Mouse (Mus musculus): Measurements from ENCODE around the gene Ppp2r3a.

The Ppp2r3a gene

GRCm38 (mm10) chr9:101250981-101251643 lies 483 bp downstream of the Ppp2r3a start:
- CTCF ChIA-PET, result no interaction called here

- CTCF ChIA-PET, result no interaction called here
These were observed 1.1 kb downstream of the Ppp2r3a start for GRCm38 (mm10) chr9:101250486-101250885.

- CTCF ChIA-PET, result interaction anchor here (0.6 to 0.7 kb wide), 2 partner anchors 219 to 336 kb away, joined by 3 to 8 read pairs; no protein-coding TSS in a partner anchor
These were observed 2.0 kb downstream of the Ppp2r3a start for GRCm38 (mm10) chr9:101249626-101250025.

GRCm38 (mm10) chr9:101247541-101247940 lies 4.1 kb downstream of the Ppp2r3a start:
- CTCF ChIA-PET, result no interaction called here

GRCm38 (mm10) chr9:101245493-101245892 lies 6.1 kb downstream of the Ppp2r3a start:
- CTCF ChIA-PET, result no interaction called here

GRCm38 (mm10) chr9:101243711-101244110 lies 7.9 kb downstream of the Ppp2r3a start:
- CTCF ChIA-PET, result no interaction called here

GRCm38 (mm10) chr9:101240161-101240560 lies 11.4 kb downstream of the Ppp2r3a start:
- CTCF ChIA-PET, result no interaction called here

- CTCF ChIA-PET, result no interaction called here
These were observed 15.8 kb downstream of the Ppp2r3a start for GRCm38 (mm10) chr9:101235786-101236185.

GRCm38 (mm10) chr9:101232034-101232433 lies 19.6 kb downstream of the Ppp2r3a start:
- CTCF ChIA-PET, result interaction anchor here (0.7 kb wide), 1 partner anchor 126 kb away, joined by 3 read pairs; no protein-coding TSS in a partner anchor

GRCm38 (mm10) chr9:101230028-101230427 lies 21.6 kb downstream of the Ppp2r3a start:
- CTCF ChIA-PET, result no interaction called here

- CTCF ChIA-PET, result no interaction called here
These were observed 22.7 kb downstream of the Ppp2r3a start for GRCm38 (mm10) chr9:101228892-101229291.

GRCm38 (mm10) chr9:101207984-101208383 lies 43.6 kb downstream of the Ppp2r3a start:
- CTCF ChIA-PET, result no interaction called here

- CTCF ChIA-PET, result no interaction called here
These were observed 45.1 kb downstream of the Ppp2r3a start for GRCm38 (mm10) chr9:101206516-101206915.

GRCm38 (mm10) chr9:101205216-101205615 lies 46.4 kb downstream of the Ppp2r3a start:
- CTCF ChIA-PET, result interaction anchor here (0.7 kb wide), 1 partner anchor 18 kb away, joined by 3 read pairs; no protein-coding TSS in a partner anchor

GRCm38 (mm10) chr9:101204059-101204458 lies 47.5 kb downstream of the Ppp2r3a start:
- CTCF ChIA-PET, result no interaction called here

GRCm38 (mm10) chr9:101200627-101201026 lies 51.0 kb downstream of the Ppp2r3a start:
- CTCF ChIA-PET, result no interaction called here

GRCm38 (mm10) chr9:101198804-101199203 lies 52.8 kb downstream of the Ppp2r3a start:
- CTCF ChIA-PET, result interaction anchor here (0.7 kb wide), 1 partner anchor 123 kb away, joined by 6 read pairs; no protein-coding TSS in a partner anchor

GRCm38 (mm10) chr9:101198261-101198660 lies 53.3 kb downstream of the Ppp2r3a start:
- CTCF ChIA-PET, result interaction anchor here (0.7 kb wide), 1 partner anchor 122 kb away, joined by 6 read pairs; no protein-coding TSS in a partner anchor

GRCm38 (mm10) chr9:101181962-101182701 lies 69.5 kb downstream of the Ppp2r3a start:
- CTCF ChIA-PET, result no interaction called here

- CTCF ChIA-PET, result no interaction called here
These were observed 70.3 kb downstream of the Ppp2r3a start for GRCm38 (mm10) chr9:101181291-101181690.

GRCm38 (mm10) chr9:101180234-101180633 lies 71.4 kb downstream of the Ppp2r3a start:
- CTCF ChIA-PET, result no interaction called here

GRCm38 (mm10) chr9:101160627-101161026 lies 91.0 kb downstream of the Ppp2r3a start:
- CTCF ChIA-PET, result no interaction called here

GRCm38 (mm10) chr9:101160092-101160491 lies 91.5 kb downstream of the Ppp2r3a start:
- CTCF ChIA-PET, result no interaction called here

Measured in spleen, embryonic (tissue).